Comparison of ENCODE assay signal across 17 mouse cellular contexts in the genomic region with DNA sequence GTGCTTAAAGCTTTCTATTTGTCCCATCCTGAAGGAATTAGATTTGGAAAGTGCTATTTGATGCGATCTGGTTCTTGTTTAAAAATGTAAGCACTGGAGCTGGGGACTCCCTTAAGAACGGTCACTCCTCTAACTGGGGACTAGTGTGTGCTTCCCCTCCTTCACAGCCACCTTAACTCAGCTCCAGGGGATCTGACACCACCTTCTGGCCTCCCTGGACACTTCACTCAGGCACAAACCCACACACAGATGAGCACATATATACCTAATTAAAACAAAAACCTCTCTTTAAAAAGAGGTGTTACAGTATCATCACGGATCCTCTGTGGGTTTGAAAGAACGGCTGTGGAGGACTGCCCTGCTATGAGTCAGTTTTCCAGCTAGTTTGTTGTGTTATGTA. TPM values are rescaled to one million over a fixed set of nuclear protein-coding genes. Genes with fewer than 3 reads are reported as not detected.
DNase-seq lines count a peak whose midpoint lies in the region; ATAC-seq and TF ChIP-seq lines count a peak whose summit lies in the region.
"Had no signal": no experiment of that assay in that cellular context is flagged by ENCODE, and none has a peak within 500 bp of the region (broad histone marks: within the 10 kb centered on the region; RNA-seq: fewer than 3 reads in every experiment).

No protein-coding gene starts in this region.

- in situ Hi-C loops in CH12.LX (cut with MboI; ENCODE audit: low pct_ligation_motif_present, low pct_unique_long_range_greater_than_20kb, low sequenced_read_pairs) = no loop called here

- dilution Hi-C loops in CH12.LX (cut with MboI; ENCODE audit: extremely low pct_ligation_motif_present, extremely low pct_unique_long_range_greater_than_20kb, low sequenced_read_pairs) = no loop called here

- no peak for TF ChIP-seq POLR2A in CH12.LX (IDR thresholded peaks at IDR 0.05; ENCODE audit: low read depth, low read length)
- TF ChIP-seq POLR2A in embryonic fibroblast, embryonic 13.5 days (IDR thresholded peaks at IDR 0.05; ENCODE audit: low read depth, low read length) = no peak

- no peak overlapping the region for H3K9ac ChIP-seq in CH12.LX (ENCODE audit: insufficient read depth, low read depth)
- H3K9ac ChIP-seq: hindbrain, embryonic 12.5 days; midbrain, embryonic 13.5 days had no signal

- no peak overlapping the region for H3K4me3 ChIP-seq in layer of hippocampus, adult 2 months
- no peak overlapping the region for H3K4me3 ChIP-seq in CH12.LX (replicated peaks in 1 of 3; ENCODE audit: low read depth in 2 of 3, low read length in 2 of 3, poor library complexity in 1 of 3)
- no peak overlapping the region for H3K4me3 ChIP-seq in embryonic fibroblast, embryonic 13.5 days (ENCODE audit: insufficient read depth, low read length)
- H3K4me3 ChIP-seq: heart, embryonic 10.5 days; hindbrain, embryonic 12.5 days; midbrain, embryonic 13.5 days; myocyte had no signal

- no peak for TF ChIP-seq CTCF in layer of hippocampus, adult 2 months (conservative IDR thresholded peaks at IDR 0.05)
- peak in 1 of 2 experiments; percentile 33; a peak in 2 of 4 replicates for TF ChIP-seq CTCF in CH12.LX (conservative IDR thresholded peaks at IDR 0.05 in 1 of 2, IDR thresholded peaks at IDR 0.05 in 1 of 2; ENCODE audit: low read depth in 2 of 2, low read length in 2 of 2)
- TF ChIP-seq CTCF in embryonic fibroblast, embryonic 13.5 days (IDR thresholded peaks at IDR 0.05; ENCODE audit: borderline replicate concordance, insufficient read depth, low read length) = peak; percentile 13; the same call in 1 of the 2 replicates

- H3K79me2 ChIP-seq in CH12.LX (replicated peaks; ENCODE audit: control insufficient read depth, extremely low read depth, insufficient read depth, poor library complexity, severe bottlenecking) = 0 out of 2 replicates have a peak, but pooled peaks cover 2% of the 10 kb centered on the region

- H3K27ac ChIP-seq in layer of hippocampus, adult 2 months = peak overlapping the region; percentile 28; the same call in 1 of the 2 replicates
- H3K27ac ChIP-seq in CH12.LX (ENCODE audit: insufficient read depth, low read depth) = no peak overlapping the region
- peak overlapping the region; percentile 92 for H3K27ac ChIP-seq in embryonic fibroblast, embryonic 13.5 days (ENCODE audit: insufficient read depth, low read length)
- H3K27ac ChIP-seq: heart, embryonic 10.5 days; hindbrain, embryonic 12.5 days; midbrain, embryonic 13.5 days had no signal

- no peak overlapping the region for H3K4me2 ChIP-seq in CH12.LX (ENCODE audit: insufficient read depth, low read depth, poor library complexity, severe bottlenecking)
- H3K4me2 ChIP-seq: hindbrain, embryonic 12.5 days; midbrain, embryonic 13.5 days had no signal

- H3K27me3 ChIP-seq in CH12.LX (replicated peaks) = no peaks in the 10 kb centered on the region
- H3K27me3 ChIP-seq: hindbrain, embryonic 12.5 days; midbrain, embryonic 13.5 days had no signal

- no peaks in the 10 kb centered on the region for H3K9me3 ChIP-seq in CH12.LX (replicated peaks; ENCODE audit: low read length)
- H3K9me3 ChIP-seq: heart, embryonic 10.5 days; hindbrain, embryonic 12.5 days; midbrain, embryonic 13.5 days had no signal

- H3K4me1 ChIP-seq in CH12.LX (ENCODE audit: control insufficient read depth in 1 of 2, insufficient read depth in 2 of 2) = peaks cover 0 to 38% of the 10 kb centered on the region in 2 experiments; a peak in 2 of 4 replicates
- H3K4me1 ChIP-seq in embryonic fibroblast, embryonic 13.5 days (ENCODE audit: control insufficient read depth, insufficient read depth, low read length) = peaks cover 28% of the 10 kb centered on the region
- H3K4me1 ChIP-seq: midbrain, embryonic 13.5 days had no signal

- peak; percentile 50 for ATAC-seq in frontal cortex, adult (ENCODE audit: low TSS enrichment)
- no peak for ATAC-seq in erythroid progenitor cell, adult 5-6 weeks (replicated peaks; ENCODE audit: low FRiP score, poor library complexity, severe bottlenecking)
- ATAC-seq: CD4-positive, CD25-positive, alpha-beta regulatory T cell, adult 4 months; midbrain, embryonic 13.5 days had no signal

- no peak for TF ChIP-seq EP300 in CH12.LX (IDR thresholded peaks at IDR 0.05; ENCODE audit: low read length)

- H3K36me3 ChIP-seq in CH12.LX (replicated peaks in 1 of 2; ENCODE audit: control insufficient read depth in 1 of 2, insufficient read depth in 1 of 2, low read length in 1 of 2) = peaks cover 66 to 92% of the 10 kb centered on the region in 2 experiments

- peak; percentile 39 for TF ChIP-seq RAD21 in CH12.LX (IDR thresholded peaks at IDR 0.05; ENCODE audit: low read depth, low read length)

- no peak for DNase-seq in frontal cortex, postnatal 14 days (ENCODE audit: low spot score in 2 of 2)
- no peak for DNase-seq in layer of hippocampus, adult 2 months (ENCODE audit: low spot score in 2 of 2)
- DNase-seq in layer of hippocampus, postnatal 36 days = no peak
- DNase-seq in CH12.LX (ENCODE audit: extremely low read depth) = no peak
- DNase-seq in spleen, adult 18-20 months = no peak
- DNase-seq: cerebellum, postnatal 10 days; gastrocnemius, postnatal 36 days; heart, postnatal 14 days; thymus, adult 2 months had no signal

TF ChIP-seq in CH12.LX, 34 proteins besides CTCF, POLR2A, EP300 and RAD21:
- TF ChIP-seq SIN3A (IDR thresholded peaks at IDR 0.05; ENCODE audit: low read length) (no peak), SMC3 (IDR thresholded peaks at IDR 0.05; ENCODE audit: low read depth, low read length) (peak; percentile 34), NRF1 (IDR thresholded peaks at IDR 0.05; ENCODE audit: low read depth, low read length) (no peak), MYC (IDR thresholded peaks at IDR 0.05; ENCODE audit: low read depth, low read length) (no peak), ZKSCAN1 (IDR thresholded peaks at IDR 0.05; ENCODE audit: borderline replicate concordance, low read depth, low read length) (no peak)
TF ChIP-seq in CH12.LX: peak in this region for 1.

RNA-seq across cellular contexts. Expression of gene Rnf145, which starts 23.0 kb away (rescaled TPM):
- total RNA-seq in layer of hippocampus, adult 2 months (2021) = 10 to 100 TPM; 95.7 to 97.0 TPM
- 100 to 1,000 TPM in 1 of 2 experiments, 10 to 100 TPM in 1; 98.8 to 105 TPM for total RNA-seq in layer of hippocampus, postnatal 36 days (2021)
- total RNA-seq in CH12.LX (2012; rRNA removed) (38.4 and 44.5 TPM in 2 replicates), CH12.LX (2014; rRNA removed) (52.8 and 60.5 TPM in 2 replicates)
- 44.3 and 46.3 TPM in 2 replicates for polyA plus RNA-seq in CH12.LX (2012; ENCODE audit: insufficient read length, low read depth)
- 56.8 and 64.8 TPM in 2 replicates for polyA plus RNA-seq in embryonic fibroblast, embryonic 13.5 days (2011; ENCODE audit: insufficient read length, low read depth, missing spikeins)
- 92.2 and 130 TPM in 2 replicates for total RNA-seq in erythroid progenitor cell, adult 5-6 weeks (2015; ENCODE audit: low replicate concordance)
- total RNA-seq in erythroid progenitor cell, adult 5-6 weeks (2017; ENCODE audit: low replicate concordance) = 189 and 221 TPM in 2 replicates
